Mouse (Mus musculus) brain, embryonic 14.5 days (tissue): ENCODE data around the gene Slc38a4.

Experiments
- CTCF ChIP-seq: fragments of 200-500 bp; IDR thresholded peaks from 2 replicates; pipeline ENCODE4 v1.5.1; 2012; ENCODE audit warnings: inconsistent platforms, mild to moderate bottlenecking, moderate library complexity, borderline replicate concordance; ENCODE audit not compliant: insufficient read depth, insufficient read length; ENCODE audit errors: extremely low read depth
- POLR2A ChIP-seq: fragments of 200-500 bp; IDR thresholded peaks from 2 replicates; pipeline ENCODE4 v1.6.1; 2012; ENCODE audit warnings: mild to moderate bottlenecking, inconsistent platforms, borderline replicate concordance; ENCODE audit not compliant: poor library complexity, insufficient read depth, insufficient read length, severe bottlenecking; ENCODE audit errors: extremely low read depth

GRCm38 (mm10) chr15:96953938-96954238 is 101.9 kb downstream of the Slc38a4 start:
- TF ChIP-seq POLR2A (no peak), CTCF (no peak)
